Mouse (Mus musculus): ENCODE measurements around the gene Def8.

GRCm38 (mm10) chr8:123445981-123446380 lies 22.7 kb downstream of the Def8 start:
- TF ChIP-seq CTCF (IDR thresholded peaks at IDR 0.05; ENCODE audit: low read depth, low read length) (no peak), TAL1 (conservative IDR thresholded peaks at IDR 0.05; ENCODE audit: low read depth, low read length) (no peak)

Data from G1E (cell line).